Mouse (Mus musculus) gastrocnemius, adult 2 months (tissue): ENCODE measurements around the gene Alkbh1. TPM values are rescaled to one million over a fixed set of nuclear protein-coding genes. Genes with fewer than 3 reads are reported as not detected.
A peak's percentile ranks its signal among the peaks of the same experiment; 100 is the strongest.

Experiments used
- DNase-seq: peaks from one replicate; pipeline ENCODE4 v3.0.0; 2022
- H3K27ac ChIP-seq: fragments of 200-600 bp; 2 replicates; pipeline ENCODE4 v1.8.1; 2022; ENCODE audit warnings: mild to moderate bottlenecking
- H3K4me3 ChIP-seq: fragments of 200-600 bp; 2 replicates; pipeline ENCODE4 v1.8.1; 2022; ENCODE audit warnings: mild to moderate bottlenecking, moderate library complexity
- CTCF ChIP-seq: fragments of 200-600 bp; IDR thresholded peaks from 2 replicates; pipeline ENCODE4 v1.8.1; 2022; ENCODE audit warnings: antibody characterized with exemption, mild to moderate bottlenecking, moderate library complexity
- intact Hi-C: fragments of 180-260 bp; cut with DNase I; formaldehyde crosslinking; loops from one replicate; pipeline ENCODE4 v1.15.1; 2025
- microRNA-seq: library from miRNA; unstranded; fragments of <30 nt; microRNA quantifications from one replicate; pipeline ENCODE4 v1.2.0, GENCODE M21; 2021
- total RNA-seq, 2 experiments: library from RNA; stranded (reverse); gene quantifications; 2 replicates each; pipeline ENCODE4 v1.2.3; 2021

Gene Alkbh1
- total RNA-seq, 2 experiments from 2014 or later: 6.4 to 8.3 TPM

- Histone ChIP-seq H3K27ac (peak within 1 kb of the TSS; percentile 93), H3K4me3 (peak within 1 kb of the TSS; percentile 97)
- peak; percentile 99 for DNase-seq
- intact Hi-C loops: no loop called here
- no peak; the same call in 1 of the 2 replicates for TF ChIP-seq CTCF
These were observed 55.6 kb downstream of the Alkbh1 start, which contains the start of gene Sptlc2 for GRCm38 (mm10) chr12:87388122-87388774. Gene Sptlc2 (minus strand): TSS chr12:87388355.

DNA sequence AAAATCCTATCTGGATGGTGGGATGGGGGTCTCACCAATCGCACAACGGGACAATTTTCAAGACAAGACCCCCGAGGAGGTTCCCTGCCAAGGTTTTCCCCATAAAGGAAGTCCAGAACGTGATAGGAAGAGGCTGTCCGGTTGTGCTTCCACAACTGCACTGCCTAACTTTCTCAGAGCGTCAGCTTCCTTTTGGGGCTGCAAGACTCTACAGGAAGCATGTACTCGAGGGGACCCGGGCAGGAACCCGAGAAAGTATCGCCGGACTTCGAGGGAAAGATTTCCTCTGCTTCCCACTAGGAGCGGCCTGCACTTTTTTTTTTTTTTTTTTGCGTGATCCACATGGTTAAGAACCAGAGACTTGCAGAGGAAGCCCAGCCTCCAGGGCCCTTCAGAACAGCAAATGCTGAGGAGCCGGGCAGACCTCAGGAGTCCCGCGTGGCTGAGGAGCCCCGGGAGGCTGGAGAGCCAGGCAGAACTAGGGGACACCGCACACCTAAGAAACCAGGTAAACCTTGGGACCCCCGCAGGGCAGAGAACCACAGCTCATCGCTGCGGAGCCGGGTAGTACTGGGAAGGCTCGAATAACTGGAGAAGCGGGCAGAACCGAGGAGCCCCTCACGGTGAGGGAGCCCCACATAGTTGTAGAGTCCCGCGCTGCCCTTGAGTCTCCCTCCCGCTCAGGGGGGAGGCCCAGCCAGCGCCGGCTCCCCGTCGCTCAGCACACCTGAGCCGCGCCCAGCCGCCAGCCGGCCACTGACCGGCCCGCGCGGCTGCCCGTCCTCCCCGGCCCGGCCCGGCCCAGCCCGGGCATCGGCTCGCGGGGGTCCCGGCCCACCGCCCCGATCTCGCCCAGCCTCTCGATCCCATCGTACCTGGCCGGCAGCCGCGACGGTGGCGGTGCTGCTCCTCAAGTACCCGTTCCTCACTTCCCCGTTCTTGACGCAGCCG is 56.4 kb downstream of the Alkbh1 start:
- Histone ChIP-seq H3K27ac (peak overlapping the region; percentile 93), H3K4me3 (peak overlapping the region; percentile 97)
- TF ChIP-seq CTCF: no peak
- DNase-seq: peak; percentile 29
- intact Hi-C loops: loop anchor here (2.0 kb wide), 1 partner anchor 121 kb away; the partner anchor contains the start of genes Ahsa1 and Vipas39

- no peak for TF ChIP-seq CTCF
- no peak overlapping the region for H3K4me3 ChIP-seq
- H3K27ac ChIP-seq: no peak overlapping the region
- no peak for DNase-seq
- intact Hi-C loops: no loop called here
These were observed 58.8 kb downstream of the Alkbh1 start for GRCm38 (mm10) chr12:87385051-87385450.

DNA sequence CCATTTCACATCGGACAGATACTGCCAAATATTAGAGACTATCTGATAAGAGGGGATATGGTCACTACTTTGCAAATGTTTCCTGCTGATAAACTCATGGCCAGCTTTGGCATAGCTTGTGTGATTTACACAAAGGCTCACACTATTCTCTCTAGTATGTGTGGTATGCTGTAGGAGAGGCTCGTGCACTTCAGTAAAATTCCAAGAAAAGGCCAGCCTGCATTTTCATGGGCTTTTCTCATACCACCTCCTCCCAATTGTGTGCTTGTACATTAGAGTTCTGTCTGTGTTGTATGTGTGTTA is 62.5 kb downstream of the Alkbh1 start:
- no peak for DNase-seq
- Histone ChIP-seq H3K27ac (peak overlapping the region; percentile 35), H3K4me3 (no peak overlapping the region)
- intact Hi-C loops: no loop called here
- no peak for TF ChIP-seq CTCF

DNA sequence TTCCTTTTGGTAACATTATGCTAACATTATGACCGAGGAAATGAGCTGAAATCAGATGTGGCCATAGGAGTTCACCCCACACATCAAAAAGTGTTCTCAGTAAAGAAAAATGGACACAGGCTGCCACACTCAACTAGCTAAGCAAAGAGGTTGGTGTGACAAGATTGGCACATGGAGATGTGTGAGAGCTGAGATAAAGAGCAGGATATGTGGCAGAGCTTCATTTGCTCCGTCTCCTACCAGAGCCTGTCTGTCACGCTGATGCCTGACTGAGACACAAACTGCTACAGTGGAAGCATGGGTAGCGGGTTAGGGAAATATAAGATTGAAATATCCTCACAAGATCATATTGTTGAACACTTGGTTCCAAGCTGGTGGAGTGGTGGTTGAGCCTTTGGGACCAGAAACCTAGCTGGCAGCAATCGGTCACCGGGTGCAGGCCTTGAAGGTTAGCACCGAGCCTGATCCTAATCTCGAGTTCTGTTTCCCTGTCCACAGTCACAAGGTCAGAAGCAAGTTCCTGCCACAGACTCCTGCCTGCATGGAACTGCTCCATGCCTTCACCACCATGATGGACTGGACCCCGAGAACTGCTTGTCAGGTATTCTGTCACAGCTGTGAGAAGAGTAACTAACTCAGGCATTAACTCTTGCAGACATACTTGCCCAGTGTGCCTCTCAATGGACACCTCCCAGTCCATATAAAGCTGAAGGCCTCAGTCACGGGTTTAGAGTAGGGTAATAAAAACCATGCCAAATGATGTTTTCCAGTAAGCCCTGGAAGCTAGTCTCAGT is 63.0 kb downstream of the Alkbh1 start:
- Histone ChIP-seq H3K4me3 (no peak overlapping the region), H3K27ac (peak overlapping the region; percentile 35)
- intact Hi-C loops: no loop called here
- no peak for DNase-seq
- TF ChIP-seq CTCF: no peak

GRCm38 (mm10) chr12:87379496-87379895 is 64.3 kb downstream of the Alkbh1 start:
- no peak for DNase-seq
- Histone ChIP-seq H3K4me3 (no peak overlapping the region), H3K27ac (no peak overlapping the region)
- no peak for TF ChIP-seq CTCF
- intact Hi-C loops: no loop called here

Small RNA genes lying within 50 kb of the gene (microRNA-seq; reads per million reads assigned to microRNA genes)
- gene Mir3068: 174 reads per million, percentile 54 among the genes with 10 or more reads in this experiment

Other genes with a start within 250 kb of the Alkbh1 start
- gene Samd15, start 244.3 kb downstream of the Alkbh1 start, total RNA-seq: not detected
- 1 to 10 TPM; 1.6 to 2.2 TPM for gene Tmed8, start 243.6 kb downstream of the Alkbh1 start, total RNA-seq
- gene Noxred1, start 205.3 kb downstream of the Alkbh1 start, total RNA-seq: 1 to 10 TPM in 1 of 2 experiments, under 1 TPM in 1; 0.26 to 1.1 TPM
- 1 to 10 TPM; 7.3 to 9.5 TPM for gene Vipas39, start 177.8 kb downstream of the Alkbh1 start, total RNA-seq
- 100 to 1,000 TPM; 120 to 154 TPM for gene Ahsa1, start 177.5 kb downstream of the Alkbh1 start, total RNA-seq
- not detected for gene Ism2, start 144.3 kb downstream of the Alkbh1 start, total RNA-seq
- gene Sptlc2, start 55.7 kb downstream of the Alkbh1 start, total RNA-seq: 1 to 10 TPM; 6.4 to 8.5 TPM
- gene Slirp, start 121 bp downstream of the Alkbh1 start, total RNA-seq: 100 to 1,000 TPM; 141 to 180 TPM
- gene Snw1, start 28.3 kb upstream of the Alkbh1 start, total RNA-seq: 10 to 100 TPM; 46.5 to 52.7 TPM
- gene Gm5788, start 50.7 kb upstream of the Alkbh1 start, total RNA-seq: not detected
- gene Gm8300, start 70.3 kb upstream of the Alkbh1 start, total RNA-seq: not detected
- gene Oog1, start 158.7 kb upstream of the Alkbh1 start, total RNA-seq: not detected
- gene Gm4027, start 174.9 kb upstream of the Alkbh1 start, total RNA-seq: not detected
- gene Gm16381, start 200.6 kb upstream of the Alkbh1 start, total RNA-seq: not detected